Mouse (Mus musculus): ENCODE results near the gene Rc3h1.

DNA sequence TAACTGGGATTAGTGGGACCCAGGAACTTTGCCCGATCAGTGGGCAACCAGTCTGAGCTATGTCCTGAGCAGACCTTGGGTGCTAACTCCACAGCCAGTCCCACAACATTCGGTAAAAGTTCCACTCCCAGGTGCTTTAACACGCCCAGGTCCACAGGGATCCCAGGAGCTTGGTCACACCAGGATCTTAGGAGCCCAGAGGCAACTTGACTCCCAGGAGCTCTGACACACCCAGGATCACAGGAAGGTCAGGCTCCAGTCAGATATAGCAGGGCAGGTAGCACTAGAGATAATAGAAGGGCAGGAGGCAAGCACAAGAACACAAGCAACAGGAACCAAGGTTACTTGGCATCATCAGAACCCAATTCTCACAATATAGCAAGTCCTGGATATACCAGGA is 48.1 kb upstream of the Rc3h1 start:
- TF ChIP-seq POLR2A (IDR thresholded peaks at IDR 0.05; ENCODE audit: extremely low read depth, insufficient read depth, low read length) (no peak), CTCF (IDR thresholded peaks at IDR 0.05; ENCODE audit: low read depth, low read length) (no peak)
